Mouse (Mus musculus): Measurements from ENCODE around the gene 6030408B16Rik.

DNA sequence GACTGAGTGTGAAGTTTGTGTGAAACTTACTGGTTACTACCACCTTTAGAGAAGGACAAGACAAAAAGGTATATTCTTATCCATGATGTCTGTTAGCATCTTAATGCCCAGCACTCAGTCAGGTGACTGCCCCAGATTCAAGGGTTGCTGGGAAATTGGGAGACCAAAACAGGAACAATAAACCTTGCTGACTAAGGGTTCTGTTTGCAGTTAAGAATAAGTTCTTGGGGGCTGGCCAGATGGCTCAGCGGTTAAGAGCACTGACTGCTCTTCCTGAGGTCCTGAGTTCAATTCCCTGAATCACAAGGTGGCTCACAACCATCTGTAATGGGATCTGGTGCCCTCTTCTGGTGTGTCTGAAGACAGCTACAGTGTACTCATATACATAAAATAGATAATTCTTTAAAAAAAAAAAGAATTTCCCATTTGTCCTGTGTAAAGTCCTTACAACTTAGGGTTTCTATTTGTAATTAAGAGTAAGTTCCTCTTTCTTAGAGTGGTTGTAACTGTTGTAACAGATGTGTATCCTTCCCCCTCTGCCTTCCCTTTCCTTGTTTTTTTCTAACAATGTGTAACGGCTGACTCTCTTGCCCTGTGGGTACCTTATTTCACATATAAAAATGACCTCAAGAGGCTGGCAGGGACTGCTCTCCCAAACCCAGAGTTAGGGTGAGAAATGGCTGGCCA, 24.9 kb downstream of the 6030408B16Rik start:
- no peak for TF ChIP-seq CTCF (IDR thresholded peaks at IDR 0.05; ENCODE audit: low read depth)
- no peak for TF ChIP-seq EP300 (IDR thresholded peaks at IDR 0.05; ENCODE audit: low read depth)
